Mouse (Mus musculus) lung, postnatal 0 days (tissue): Measurements from ENCODE around the gene Dync1h1.

Experiments
- CTCF ChIP-seq: IDR thresholded peaks from 2 replicates; pipeline ENCODE4 v1.5.1; 2016; ENCODE audit warnings: antibody characterized with exemption, mild to moderate bottlenecking
- EP300 ChIP-seq: IDR thresholded peaks from 2 replicates; pipeline ENCODE4 v1.6.1; 2016; ENCODE audit warnings: antibody characterized with exemption, mild to moderate bottlenecking, control low read depth

- no peak for TF ChIP-seq CTCF
- TF ChIP-seq EP300 = no peak
Measured at GRCm38 (mm10) chr12:110716004-110716403, 114.8 kb downstream of the Dync1h1 start.
